Mouse (Mus musculus) adrenal gland, postnatal 14 days (tissue): ENCODE measurements at regions not wholly inside any gene's neighbourhood (a gene's known extent, or its start where the extent isn't known, plus 50 kb on each side); places are given as distances from the start of the nearest gene placed in this dataset.

Source experiments
- DNase-seq: peaks from one replicate; pipeline ENCODE4 v3.0.0; 2021; ENCODE audit warnings: mixed read lengths

DNA sequence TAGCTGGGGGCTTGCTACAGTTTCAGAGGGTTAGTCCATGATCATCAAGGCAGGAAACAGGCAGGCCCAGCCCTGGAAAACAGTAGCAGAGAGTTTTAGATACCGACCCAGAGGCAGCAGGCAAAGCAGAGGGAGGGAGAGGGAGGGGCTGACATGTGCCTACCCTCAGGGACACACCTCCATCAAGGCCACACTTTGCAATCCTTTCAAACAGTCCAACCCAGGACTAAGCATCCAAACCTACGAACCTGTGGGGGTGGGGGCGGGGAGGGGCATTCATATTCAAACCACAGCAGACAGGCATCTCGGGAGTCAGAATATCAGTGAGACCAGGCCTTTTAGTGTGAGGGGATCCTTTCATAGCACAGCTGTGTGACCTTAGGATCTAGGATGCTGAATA lies 103.2 kb downstream of the Fam168b start:
- DNase-seq: no peak

DNA sequence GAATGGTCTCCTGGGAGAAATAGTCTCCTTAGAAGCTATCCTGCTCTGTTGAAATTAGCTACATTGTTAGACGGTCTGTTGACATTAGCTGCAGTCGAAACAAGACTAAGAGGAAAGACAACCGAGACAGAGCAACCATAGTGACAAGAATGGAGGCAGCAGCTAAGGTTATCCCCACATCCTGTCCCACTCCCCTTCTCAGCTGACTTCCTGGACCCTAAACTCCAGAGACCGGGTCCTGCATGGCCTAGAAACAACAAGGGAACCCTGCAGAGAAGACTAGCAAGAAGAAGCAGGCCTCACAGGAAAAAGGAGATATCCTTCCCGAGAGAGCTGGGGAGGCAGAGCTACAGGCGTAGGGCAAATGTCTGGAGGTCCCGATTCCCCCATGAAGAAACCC lies 102.0 kb downstream of the Fam168b start:
- no peak for DNase-seq

DNA sequence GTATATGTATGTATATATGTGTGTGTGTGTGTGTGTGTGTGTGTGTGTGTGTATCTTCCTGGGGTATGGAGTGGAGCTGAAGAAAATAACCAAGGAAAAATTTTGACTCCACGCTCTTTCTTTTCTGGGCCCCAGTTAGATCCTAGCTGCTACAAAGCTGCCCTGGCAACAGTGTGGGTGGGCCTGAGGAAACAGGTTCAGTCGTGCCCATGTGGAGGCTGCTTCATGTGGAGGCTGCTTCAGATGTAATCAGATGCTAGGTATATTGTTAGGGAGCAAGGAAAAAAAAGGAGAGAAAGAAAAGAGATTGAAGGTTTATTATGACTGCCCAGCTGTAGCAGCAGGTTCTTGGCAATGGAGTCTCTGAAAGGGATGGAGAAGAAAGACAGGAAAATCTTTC lies 100.6 kb downstream of the Fam168b start:
- DNase-seq: no peak

DNA sequence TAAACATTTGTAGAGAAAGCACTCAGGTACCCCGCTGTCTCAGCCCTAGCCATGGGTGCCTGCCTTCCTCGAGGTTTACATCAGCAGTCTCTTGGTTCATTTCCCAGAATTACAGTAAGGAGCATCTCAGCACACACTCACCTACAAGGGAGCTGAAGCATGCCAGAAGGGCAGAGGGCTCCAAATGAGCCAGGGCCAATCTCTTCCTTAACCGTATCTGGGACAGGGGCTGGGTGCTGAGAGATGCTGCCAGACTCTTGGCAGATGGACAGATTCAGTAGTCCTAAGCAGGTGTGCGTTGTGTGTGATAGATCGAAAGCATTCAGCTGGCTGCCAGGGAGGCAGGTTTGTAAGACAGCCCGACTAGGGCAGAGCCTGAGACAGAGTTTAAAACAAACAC lies 97.0 kb downstream of the Fam168b start:
- no peak for DNase-seq

DNA sequence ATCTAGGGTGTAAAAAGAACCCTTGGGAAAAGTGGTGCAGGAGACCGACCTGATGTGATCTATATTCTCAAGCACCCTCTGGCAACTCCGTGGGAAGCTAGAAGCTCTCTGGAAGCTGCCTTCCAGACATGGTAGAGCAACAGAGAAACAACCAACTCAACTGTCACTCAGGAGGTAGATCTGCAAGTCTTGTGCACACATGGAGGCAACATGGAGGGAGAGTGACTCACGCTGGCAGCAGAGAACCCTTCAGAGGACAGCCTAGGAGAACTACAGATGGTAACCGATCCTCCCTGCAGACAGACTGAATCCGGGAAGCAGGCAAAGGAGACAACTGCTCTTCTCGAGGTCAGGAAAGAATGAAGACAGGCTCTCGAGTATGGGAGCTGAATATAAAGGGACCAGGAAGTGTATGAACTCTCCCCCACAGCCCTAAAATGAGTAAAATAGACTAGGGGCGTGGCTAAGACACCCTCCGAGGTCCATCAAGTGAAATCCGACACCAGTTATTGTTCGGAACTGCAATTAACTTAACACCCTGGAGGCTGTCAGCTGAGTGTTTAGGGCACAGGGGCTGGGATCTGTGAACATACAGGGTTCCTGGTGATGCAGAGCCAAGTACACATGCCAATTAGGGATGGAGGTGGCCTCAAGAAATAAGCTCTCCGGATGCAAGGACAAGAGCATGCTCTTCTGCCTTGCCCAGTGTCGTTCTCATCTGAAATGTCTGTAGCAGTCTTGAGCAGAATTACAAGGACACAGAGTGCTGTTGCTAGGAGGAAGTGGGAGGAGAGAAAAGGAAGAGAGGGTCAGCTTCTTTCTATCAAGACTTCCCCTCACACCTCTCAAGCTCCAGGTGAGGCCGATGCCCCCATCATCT lies 93.5 kb downstream of the Fam168b start:
- DNase-seq: no peak

DNA sequence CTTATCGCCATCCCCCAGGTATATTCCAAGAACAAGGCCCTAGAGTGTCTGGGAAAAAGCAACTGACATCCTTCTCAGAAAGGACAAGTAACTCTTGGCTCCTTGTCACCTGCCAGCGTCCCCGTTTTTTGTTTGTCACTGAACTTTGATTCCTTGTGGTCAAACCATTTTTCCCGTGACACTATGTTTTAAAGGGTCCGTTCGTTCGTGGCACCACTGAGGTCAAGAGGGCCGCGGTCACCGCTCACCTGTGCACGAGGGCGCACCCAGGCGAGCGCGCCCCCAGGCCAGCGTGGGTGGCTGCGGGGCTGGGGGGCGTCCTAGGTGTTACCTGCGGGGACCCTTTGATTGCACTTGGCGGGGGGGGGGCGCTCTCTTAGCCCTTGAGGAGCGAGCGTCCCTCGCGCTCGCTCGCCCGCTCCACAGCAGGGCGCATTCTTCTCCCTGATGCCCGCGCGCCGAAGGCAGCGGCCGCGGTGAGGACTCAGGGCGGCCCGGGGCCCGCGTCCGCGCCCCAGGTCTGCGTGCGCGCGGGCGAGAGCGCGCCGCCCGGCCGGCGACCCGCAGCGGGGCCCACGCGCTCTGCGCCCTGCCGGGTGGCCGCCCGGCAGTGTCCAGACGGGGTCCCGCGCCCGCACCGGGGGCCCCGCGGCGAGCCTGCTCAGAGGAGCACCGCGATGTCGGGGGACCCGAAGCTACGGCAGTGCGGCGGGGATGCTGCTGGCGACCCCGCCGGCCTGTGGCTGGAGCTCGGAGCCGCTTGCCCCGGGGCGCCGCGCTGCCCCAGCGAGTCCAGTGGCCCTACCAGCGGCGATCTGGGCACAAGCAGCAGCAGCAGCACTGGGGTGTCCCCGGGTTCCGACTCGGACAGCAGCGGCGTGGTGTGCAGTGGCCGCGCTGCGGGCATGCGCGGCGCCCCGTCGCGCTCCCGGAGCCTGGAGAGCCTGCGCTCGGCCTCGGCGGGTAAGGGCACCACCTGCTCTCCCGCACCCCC lies 92.5 kb downstream of the Fam168b start:
- DNase-seq: peak; percentile 58

DNA sequence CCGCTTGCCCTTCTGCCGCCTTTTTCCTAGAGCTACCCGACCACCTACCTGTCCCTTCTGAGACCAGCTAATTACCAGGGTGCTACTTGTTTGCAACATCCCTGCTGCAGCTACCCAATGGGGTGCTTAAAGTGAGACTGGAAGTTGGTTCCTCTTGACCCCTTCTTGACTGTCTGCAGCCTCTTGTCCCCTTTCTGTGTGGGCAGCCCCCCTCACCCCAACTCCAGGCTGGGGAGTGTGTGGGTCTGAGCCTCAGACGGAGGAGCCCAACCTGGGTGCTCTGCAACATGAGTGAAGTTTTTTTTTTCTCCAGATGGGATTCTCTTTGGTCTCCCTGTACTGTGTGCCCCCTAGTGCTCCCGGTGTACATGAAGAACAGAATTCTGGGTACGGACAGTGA lies 91.7 kb downstream of the Fam168b start:
- no peak for DNase-seq

DNA sequence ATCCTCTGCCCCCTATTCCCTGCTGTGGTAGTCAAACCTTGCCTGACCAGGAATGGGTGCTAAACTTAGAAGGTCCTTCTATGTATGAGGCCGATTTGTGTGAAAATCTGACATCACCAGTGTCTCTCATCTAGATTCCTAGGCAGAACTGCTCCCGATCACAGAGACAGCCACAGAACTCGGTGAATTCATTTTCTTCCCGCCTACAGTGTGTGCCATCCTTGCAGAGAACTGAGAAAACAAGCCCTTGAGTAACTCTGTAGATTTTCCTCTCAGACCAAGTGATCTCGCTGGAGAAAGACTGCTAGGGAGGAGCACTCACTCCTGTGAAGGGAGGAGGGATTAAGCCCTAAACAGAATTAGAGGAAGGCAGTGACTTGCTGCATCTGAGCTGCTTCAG lies 89.3 kb downstream of the Fam168b start:
- DNase-seq: no peak

DNA sequence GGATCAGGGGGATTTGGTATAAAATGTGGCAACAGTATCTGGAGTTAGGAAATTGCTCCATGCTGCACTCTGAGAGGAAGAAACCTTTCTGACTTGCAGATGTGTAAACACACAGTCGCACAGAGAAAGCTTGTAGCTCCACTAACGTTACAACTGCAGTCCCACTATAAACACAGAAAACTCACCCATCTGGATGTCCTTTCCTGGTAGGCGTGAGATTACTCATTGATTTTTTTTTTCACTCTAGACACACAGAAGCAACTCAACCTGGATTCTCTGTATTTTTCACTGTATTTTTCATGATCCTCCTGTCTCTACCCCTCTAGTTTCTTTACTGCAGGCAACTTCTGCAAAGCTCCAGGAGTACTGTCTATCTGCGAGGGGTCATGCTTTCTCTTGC lies 82.3 kb downstream of the Fam168b start:
- no peak for DNase-seq

DNA sequence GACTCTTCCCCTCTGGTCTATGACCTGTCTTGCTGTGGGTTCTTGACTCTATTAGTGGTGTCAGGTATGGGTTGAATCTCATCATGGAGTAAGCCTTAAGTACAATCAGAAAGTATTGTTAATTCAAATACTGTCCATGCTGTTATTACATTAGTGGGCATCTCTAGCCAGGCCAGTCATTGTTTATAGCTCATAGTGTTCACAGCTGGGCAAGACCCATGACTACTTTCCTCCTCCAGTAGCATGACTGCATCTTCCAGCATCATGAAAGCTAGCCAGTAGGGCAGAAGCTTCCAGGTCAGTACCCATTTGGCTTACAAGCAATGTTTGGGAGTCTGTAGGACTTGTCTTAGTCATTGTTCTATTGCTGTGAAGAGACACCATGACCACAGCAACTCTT lies 81.4 kb downstream of the Fam168b start:
- DNase-seq: no peak

DNA sequence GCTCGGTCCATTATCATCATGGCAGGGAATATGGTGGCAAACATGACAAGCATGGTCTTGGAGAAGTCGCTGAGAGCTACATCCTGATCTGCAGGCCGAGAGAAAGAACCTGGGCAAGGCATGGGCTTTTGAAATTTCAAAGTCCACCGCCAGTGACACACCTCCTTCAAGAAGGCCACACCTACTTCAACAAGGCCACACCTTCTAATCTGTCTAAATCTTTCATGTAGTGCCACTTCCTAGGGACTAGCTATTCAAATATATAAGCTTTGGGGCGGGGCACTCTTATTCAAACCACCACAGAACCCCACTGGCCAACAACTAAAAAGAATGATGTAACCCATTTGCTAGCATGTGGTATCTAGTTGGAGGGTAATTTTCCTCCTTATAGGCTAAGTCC lies 81.0 kb downstream of the Fam168b start:
- DNase-seq: no peak
